Mouse (Mus musculus) thymus, postnatal 25 days (tissue): ENCODE data around the gene Ttc26.

ENCODE experiments used
- DNase-seq: peaks from one replicate; pipeline ENCODE4 v3.0.0; 2022

Gene Ttc26

DNA sequence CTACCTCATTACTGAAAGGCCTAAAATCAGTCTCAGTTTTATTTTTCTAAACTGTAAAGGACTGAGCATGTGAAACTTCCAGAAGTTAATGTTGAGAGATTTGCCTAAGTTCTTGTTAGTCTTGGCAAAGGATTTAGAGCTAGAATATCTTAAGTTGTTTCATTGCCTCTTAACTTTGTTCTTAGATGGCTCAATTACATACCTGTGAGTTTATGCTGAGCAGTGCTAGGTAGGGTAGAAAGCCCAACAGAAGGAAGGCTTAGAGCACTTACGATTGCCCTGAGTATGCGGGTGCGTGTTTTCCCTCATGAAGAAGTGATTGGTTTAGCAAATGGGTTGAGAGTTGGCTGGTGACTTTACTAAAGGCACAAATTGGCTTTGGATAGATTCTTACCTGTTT, 76.8 kb downstream of the Ttc26 start:
- DNase-seq = no peak

DNA sequence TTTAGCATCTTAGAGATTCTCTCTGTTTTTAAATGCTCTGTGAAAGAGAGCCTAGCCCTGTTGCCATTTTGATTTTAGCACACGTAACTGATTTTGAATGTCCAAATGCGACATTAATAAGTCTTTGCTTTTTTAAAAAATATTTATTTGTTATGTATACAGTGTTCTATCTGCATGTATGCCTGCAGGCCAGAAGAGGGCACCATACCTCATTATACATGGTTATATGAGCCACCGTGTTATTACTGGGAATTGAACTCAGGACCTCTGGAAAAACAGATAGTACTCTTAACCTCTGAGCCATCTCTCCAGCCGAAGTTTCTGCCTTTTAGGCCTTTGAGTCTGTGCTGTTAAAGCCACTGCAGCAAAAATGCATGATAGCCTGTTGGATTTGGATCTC, 88.3 kb downstream of the Ttc26 start:
- DNase-seq = no peak
